Mouse (Mus musculus) left cerebral cortex, postnatal 10 days (tissue): ENCODE data around the gene Ptprn2. TPM values are rescaled to one million over a fixed set of nuclear protein-coding genes. Genes with fewer than 3 reads are reported as not detected.
"Not testable (repeated sequence)": the region's sequence is repeated elsewhere in the genome, so short reads cannot be mapped to it uniquely, and the experiment has no call there.

Experiments
- DNase-seq, 2 experiments: peaks; one replicate each; pipeline ENCODE4 v3.0.0; 2021 to 2022; ENCODE audit warnings: low spot score in 2 of 2, mixed read lengths in 1 of 2; ENCODE audit errors: extremely low spot score in 1 of 2
- intact Hi-C: fragments of 180-260 bp; cut with DNase I; formaldehyde crosslinking; loops from one replicate; pipeline ENCODE4 v1.15.1; 2025
- total RNA-seq, 2 experiments: library from RNA; stranded (reverse); gene quantifications; 2 replicates each; pipeline ENCODE4 v1.2.3; 2021

The Ptprn2 gene
- total RNA-seq, 2 experiments from 2014 or later, result 331 to 341 TPM

GRCm38 (mm10) chr12:116498666-116499065, 13.1 kb downstream of the Ptprn2 start:
- DNase-seq, result no peak
- intact Hi-C loops, result no loop called here

- DNase-seq, result no peak
- intact Hi-C loops, result no loop called here
Measured at GRCm38 (mm10) chr12:116500652-116501051, 15.1 kb downstream of the Ptprn2 start.

- intact Hi-C loops, result no loop called here
Measured at GRCm38 (mm10) chr12:116512482-116512881, 27.0 kb downstream of the Ptprn2 start.

GRCm38 (mm10) chr12:116513788-116514187, 28.3 kb downstream of the Ptprn2 start:
- intact Hi-C loops, DNase-seq: not testable (repeated sequence)

More at GRCm38 (mm10) chr12:116512482-116512881, 27.0 kb downstream of the Ptprn2 start:
- no peak for DNase-seq

GRCm38 (mm10) chr12:116515824-116516223, 30.3 kb downstream of the Ptprn2 start:
- intact Hi-C loops, result no loop called here

GRCm38 (mm10) chr12:116528861-116529260, 43.3 kb downstream of the Ptprn2 start:
- intact Hi-C loops, result no loop called here
- no peak for DNase-seq

More at GRCm38 (mm10) chr12:116515824-116516223, 30.3 kb downstream of the Ptprn2 start:
- DNase-seq, result no peak

- DNase-seq, result no peak
- intact Hi-C loops, result no loop called here
Measured at GRCm38 (mm10) chr12:116533281-116533680, 47.8 kb downstream of the Ptprn2 start.

GRCm38 (mm10) chr12:116539305-116539704, 53.8 kb downstream of the Ptprn2 start:
- intact Hi-C loops, result no loop called here
- DNase-seq, result no peak

GRCm38 (mm10) chr12:116540608-116541007, 55.1 kb downstream of the Ptprn2 start:
- intact Hi-C loops, result no loop called here
- DNase-seq, result no peak

GRCm38 (mm10) chr12:116550031-116550430, 64.5 kb downstream of the Ptprn2 start:
- intact Hi-C loops, result no loop called here
- DNase-seq, result peak; percentile 44 to 73

GRCm38 (mm10) chr12:116551516-116551915, 66.0 kb downstream of the Ptprn2 start:
- no peak for DNase-seq
- intact Hi-C loops, result no loop called here

GRCm38 (mm10) chr12:116552306-116552705, 66.8 kb downstream of the Ptprn2 start:
- intact Hi-C loops, result no loop called here
- DNase-seq, result no peak

- intact Hi-C loops, result no loop called here
- no peak for DNase-seq
Measured at GRCm38 (mm10) chr12:116553361-116553760, 67.8 kb downstream of the Ptprn2 start.

- DNase-seq, result no peak
- intact Hi-C loops, result no loop called here
Measured at GRCm38 (mm10) chr12:116555964-116556363, 70.4 kb downstream of the Ptprn2 start.

GRCm38 (mm10) chr12:116564441-116564840, 78.9 kb downstream of the Ptprn2 start:
- intact Hi-C loops, result no loop called here
- DNase-seq, result no peak

- DNase-seq, result no peak
- intact Hi-C loops, result no loop called here
Measured at GRCm38 (mm10) chr12:116566672-116567071, 81.2 kb downstream of the Ptprn2 start.

- DNase-seq, result no peak
- intact Hi-C loops, result no loop called here
Measured at GRCm38 (mm10) chr12:116567170-116567569, 81.7 kb downstream of the Ptprn2 start.

- intact Hi-C loops, result no loop called here
Measured at GRCm38 (mm10) chr12:116569568-116569967, 84.0 kb downstream of the Ptprn2 start.

GRCm38 (mm10) chr12:116574102-116574501, 88.6 kb downstream of the Ptprn2 start:
- intact Hi-C loops, result no loop called here
- DNase-seq, result no peak

More at GRCm38 (mm10) chr12:116569568-116569967, 84.0 kb downstream of the Ptprn2 start:
- DNase-seq, result no peak

- intact Hi-C loops, result no loop called here
- no peak for DNase-seq
Measured at GRCm38 (mm10) chr12:116574720-116575119, 89.2 kb downstream of the Ptprn2 start.

GRCm38 (mm10) chr12:116577917-116578316, 92.4 kb downstream of the Ptprn2 start:
- DNase-seq, intact Hi-C loops: not testable (repeated sequence)
